Mouse (Mus musculus) ovary, adult 18-20 months (tissue): ENCODE data around the gene Tmem17.

ENCODE experiments used
- DNase-seq: peaks from one replicate; pipeline ENCODE4 v3.0.0; 2022; ENCODE audit warnings: low spot score, mixed read lengths

Gene Tmem17

GRCm38 (mm10) chr11:22512038-22513001 lies at the start of gene Tmem17:
Gene Tmem17 (plus strand): TSS chr11:22512088.
- DNase-seq: peak; percentile 81

GRCm38 (mm10) chr11:22479836-22480619 lies 31.9 kb upstream of the Tmem17 start:
- DNase-seq: no peak

DNA sequence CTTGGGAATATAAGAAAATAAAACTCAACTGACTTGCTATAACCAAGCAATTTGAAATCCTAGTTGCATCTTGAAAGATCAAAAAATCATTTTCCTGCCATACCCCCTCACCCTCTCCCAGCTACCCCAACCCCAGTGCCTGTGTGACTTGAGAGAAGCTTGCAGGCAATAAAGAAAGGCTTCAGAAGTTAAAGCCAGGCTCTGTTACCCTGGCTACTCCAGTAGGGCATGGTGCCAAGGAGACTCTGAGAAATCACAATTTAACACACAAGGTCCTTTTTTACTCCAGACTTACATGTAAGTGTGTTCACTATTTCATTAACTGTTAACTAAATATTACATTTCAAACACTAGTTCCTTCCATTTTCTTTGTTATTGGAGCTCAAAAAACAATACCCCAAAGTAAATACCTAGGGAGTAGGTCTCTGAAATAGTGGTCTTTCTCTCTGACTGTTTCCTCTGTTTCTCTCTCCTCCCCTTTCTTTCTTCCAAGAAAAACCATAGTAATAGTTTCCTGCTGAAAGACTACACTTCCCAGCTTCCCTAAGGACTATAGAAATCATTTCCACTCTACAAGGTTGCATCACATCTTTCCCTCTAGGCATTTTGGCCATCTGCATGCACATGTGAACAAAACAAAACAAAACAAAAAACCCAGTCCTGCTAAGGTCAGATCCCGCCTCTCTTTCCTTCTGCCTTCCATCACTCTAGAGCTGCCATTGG lies 30.1 kb upstream of the Tmem17 start:
- no peak for DNase-seq

- no peak for DNase-seq
Observed at GRCm38 (mm10) chr11:22482362-22482760, 29.5 kb upstream of the Tmem17 start.

DNA sequence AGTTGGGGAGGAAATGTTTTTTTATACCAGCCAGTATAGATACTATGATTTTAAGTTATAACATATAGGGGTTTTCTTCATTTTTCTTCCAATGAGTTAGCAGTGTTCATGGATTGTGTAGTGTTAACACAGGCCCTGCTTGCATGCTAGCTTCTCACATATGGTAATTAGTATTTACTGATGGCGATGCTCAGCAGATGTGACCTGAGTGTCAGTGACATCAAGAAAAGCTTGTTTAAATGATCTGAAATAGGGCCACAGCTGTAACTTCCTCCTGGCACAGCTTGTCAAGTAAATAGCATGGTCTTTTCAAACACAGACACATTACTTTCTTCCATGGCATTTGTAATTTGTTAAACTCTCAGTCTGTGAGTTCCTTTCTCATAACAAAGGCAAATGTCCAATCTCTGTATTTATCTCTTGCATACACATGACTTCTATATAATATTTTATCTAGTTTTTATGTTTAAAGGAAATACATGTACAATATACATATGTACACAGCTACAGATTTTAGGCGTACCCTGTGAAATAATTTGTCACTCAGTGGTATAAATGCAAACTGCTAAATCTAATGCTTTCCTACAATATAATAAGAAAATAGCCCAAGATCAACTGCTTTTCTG lies 18.1 kb upstream of the Tmem17 start:
- no peak for DNase-seq

DNA sequence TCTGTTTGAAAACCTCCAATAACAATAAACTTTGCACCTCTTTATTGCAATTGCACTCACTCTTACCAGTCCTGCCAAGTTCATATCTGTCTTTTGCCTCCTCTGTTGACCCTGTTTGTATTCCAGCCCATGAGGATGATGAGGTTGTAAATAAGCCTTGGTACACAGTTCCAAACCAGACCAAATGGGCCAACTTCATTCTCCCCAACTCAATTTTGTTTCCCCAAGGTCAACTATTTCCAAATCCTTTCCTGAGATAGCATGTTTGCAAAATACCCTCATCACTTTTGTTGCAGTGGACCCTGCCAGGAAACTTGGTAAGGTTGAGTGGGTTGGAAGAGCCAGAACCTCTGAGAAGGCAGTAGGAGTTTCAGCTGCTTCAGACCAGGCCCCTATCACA lies 16.9 kb upstream of the Tmem17 start:
- DNase-seq: no peak

DNA sequence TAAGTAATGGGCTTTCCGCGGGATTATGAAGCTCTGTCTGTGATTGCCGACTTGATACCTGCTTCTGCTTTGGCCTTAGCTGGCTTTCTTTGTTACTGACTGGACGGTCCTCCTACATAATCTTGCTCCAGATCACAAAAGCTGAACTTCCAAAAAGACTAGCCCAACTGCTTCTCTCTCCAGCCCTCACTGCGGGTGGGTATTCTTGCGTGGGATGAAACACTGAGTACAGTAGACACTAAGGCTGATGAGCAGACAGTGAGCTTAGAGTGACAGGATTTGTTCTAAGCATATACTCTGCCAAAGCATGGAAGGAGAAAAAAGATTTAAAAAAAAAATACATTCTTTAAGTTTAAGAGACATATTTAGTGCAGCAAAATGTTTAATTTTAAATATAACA lies 12.5 kb upstream of the Tmem17 start:
- DNase-seq: no peak

- DNase-seq: no peak
Observed at GRCm38 (mm10) chr11:22499886-22500285, 12.0 kb upstream of the Tmem17 start.

DNA sequence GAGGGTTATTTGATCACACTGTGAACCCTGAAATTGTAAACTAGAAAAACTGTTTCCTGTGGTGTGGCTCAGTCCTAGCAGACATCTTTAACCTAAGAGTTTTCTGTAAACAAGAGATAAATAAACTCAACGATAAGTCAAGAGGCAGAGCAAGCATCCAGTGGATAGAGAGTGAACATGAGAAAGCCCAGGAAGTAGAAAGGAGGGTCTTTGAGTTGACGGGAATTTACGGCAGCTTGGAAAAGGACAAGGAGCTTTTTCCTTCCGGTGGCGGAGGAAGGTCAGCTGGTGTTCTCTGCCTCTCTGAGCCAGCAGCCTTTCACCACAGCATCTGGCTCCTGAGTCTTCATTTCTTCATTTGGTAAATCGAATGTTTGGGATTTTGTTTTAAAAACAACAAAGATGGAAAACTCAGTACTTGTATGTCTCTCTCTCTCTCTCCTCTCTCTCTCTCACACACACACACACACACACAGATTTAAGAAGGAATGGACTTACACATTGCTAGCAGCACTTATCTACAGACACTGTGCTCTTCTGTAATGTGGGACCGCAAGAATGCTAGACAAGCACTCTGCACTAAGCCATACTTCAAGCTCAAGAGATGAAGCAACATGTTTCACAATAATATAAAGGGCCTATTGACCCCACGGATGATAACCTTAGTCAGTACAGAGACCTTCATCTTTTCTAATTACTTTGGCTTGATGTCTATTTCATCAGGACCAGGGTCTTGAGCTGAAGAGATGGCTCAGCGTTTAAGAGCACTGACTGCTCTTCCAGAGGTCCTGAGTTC lies 10.9 kb upstream of the Tmem17 start:
- DNase-seq: no peak

- no peak for DNase-seq
Observed at GRCm38 (mm10) chr11:22513075-22513474, 1.2 kb downstream of the Tmem17 start.

GRCm38 (mm10) chr11:22515061-22515460 lies 3.2 kb downstream of the Tmem17 start:
- no peak for DNase-seq

DNA sequence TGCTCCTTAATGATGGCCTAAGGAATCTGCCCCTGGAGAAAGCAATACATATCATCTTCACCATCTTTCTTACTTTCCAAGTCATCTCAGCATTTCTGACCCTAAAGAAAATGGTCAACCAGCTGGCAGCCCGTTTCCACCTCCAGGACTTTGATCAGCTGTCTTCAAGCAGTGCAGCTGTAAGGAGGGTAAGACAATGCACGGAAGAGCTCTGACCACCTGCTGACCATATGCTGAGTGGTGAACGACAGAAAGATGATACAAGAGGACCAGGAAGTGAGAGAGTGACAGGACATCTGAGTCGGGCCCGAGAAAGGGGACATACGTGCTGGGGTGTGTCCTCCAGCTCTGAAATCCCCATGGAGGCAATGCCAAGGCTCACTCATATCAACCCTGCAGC lies 6.6 kb downstream of the Tmem17 start:
- no peak for DNase-seq

DNA sequence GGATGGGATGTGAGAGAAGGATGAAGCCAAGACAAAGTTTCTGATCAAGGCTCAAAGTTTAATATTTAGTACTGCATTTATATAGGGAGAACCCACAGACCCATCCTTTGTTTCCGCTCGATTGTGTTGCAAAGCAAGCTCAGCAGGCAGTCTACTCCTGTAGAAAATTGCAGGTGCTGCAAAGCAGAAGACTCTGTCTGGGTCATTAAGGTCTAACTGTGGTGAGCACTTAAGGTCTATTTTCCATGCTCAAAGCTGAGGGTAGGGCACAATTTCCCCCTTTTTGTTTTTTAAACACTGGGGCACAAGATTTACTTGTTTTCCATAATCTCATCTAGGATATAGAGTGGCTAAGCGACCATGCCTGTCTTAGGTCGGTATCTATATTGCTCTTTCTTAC lies 8.4 kb downstream of the Tmem17 start:
- DNase-seq: no peak

- DNase-seq: no peak
Observed at GRCm38 (mm10) chr11:22524606-22525005, 12.7 kb downstream of the Tmem17 start.

GRCm38 (mm10) chr11:22540600-22540999 lies 28.7 kb downstream of the Tmem17 start:
- DNase-seq: no peak

- no peak for DNase-seq
Observed at GRCm38 (mm10) chr11:22560061-22560460, 48.2 kb downstream of the Tmem17 start.

- peak; percentile 48 for DNase-seq
Observed at GRCm38 (mm10) chr11:22560503-22561328, 48.8 kb downstream of the Tmem17 start.

DNA sequence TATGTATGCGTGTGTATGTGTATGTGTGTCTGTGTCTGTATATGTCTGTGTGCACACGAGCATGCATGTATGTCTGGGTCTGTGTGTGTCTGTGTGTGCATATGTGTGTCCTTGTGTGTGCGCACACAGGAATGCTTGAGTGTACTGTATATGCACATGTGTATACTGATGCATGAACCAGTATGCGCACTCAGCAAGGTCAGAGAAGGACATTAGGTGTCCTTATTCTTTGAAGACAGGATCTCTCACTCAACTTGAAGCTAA lies 49.4 kb downstream of the Tmem17 start:
- DNase-seq: no peak

DNA sequence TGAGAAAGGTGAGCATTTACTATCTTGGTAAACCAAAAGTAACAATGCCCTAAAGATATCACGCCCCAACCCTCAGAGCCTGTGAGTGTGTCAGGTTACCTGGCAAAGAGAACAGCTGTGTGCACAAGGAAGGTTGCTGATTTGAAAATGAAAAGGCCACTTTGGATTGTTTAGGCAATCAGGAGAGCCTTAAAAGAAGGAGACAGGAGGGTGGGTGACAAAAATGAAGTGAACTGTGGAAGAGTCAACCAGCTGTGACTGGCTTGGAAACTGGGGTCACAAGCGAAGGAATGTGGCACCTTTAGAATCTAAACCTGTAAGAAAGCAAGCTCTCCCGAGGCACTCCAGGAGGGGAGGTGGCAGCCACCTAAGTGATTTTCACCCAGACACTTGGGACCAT lies 51.8 kb downstream of the Tmem17 start:
- no peak for DNase-seq

DNA sequence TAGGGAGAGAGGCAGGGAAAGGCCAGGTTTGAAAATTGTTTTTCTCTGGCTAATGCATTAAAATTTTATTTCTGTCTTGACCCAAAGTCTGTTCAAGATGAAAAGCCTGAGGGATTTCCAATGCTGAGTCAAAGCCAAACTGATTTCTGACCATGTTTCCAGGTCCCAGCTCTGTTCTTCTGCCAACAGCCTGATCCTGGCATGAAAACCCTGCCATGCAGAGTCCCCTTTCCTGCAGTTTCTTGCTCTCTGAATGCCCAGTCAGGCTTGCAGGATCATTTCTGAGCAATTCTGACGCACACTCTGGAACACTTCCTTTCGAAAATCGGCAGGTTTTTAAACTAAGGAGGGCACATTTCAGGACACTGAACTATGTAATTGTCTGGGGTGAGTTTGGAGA lies 52.8 kb downstream of the Tmem17 start:
- DNase-seq: no peak
